Mouse (Mus musculus) ES-Bruce4 (cell line): Measurements from ENCODE around the gene Ruvbl1. TPM values are rescaled to one million over a fixed set of nuclear protein-coding genes. Genes with fewer than 3 reads are reported as not detected.

Experiments
- H3K27ac ChIP-seq: 2 replicates; pipeline ENCODE4 v1.5.1; 2012; ENCODE audit warnings: low read length, inconsistent platforms; ENCODE audit not compliant: insufficient read depth
- H3K27me3 ChIP-seq: 2 replicates; pipeline ENCODE4 v1.6.1; 2012; ENCODE audit warnings: mild to moderate bottlenecking, low read length, inconsistent platforms; ENCODE audit not compliant: control insufficient read depth, poor library complexity, insufficient read depth, severe bottlenecking
- H3K36me3 ChIP-seq: 2 replicates; pipeline ENCODE4 v1.6.1; 2012; ENCODE audit warnings: inconsistent platforms, mild to moderate bottlenecking, low read length, moderate library complexity; ENCODE audit not compliant: control insufficient read depth, poor library complexity, insufficient read depth, severe bottlenecking
- H3K4me1 ChIP-seq: one replicate; pipeline ENCODE4 v1.8.1; 2011; ENCODE audit warnings: low read length; ENCODE audit not compliant: control insufficient read depth, insufficient read depth
- H3K4me3 ChIP-seq: 2 replicates; pipeline ENCODE4 v1.5.1; 2011; ENCODE audit warnings: low read depth, mild to moderate bottlenecking, low read length
- H3K9ac ChIP-seq: 2 replicates; pipeline ENCODE4 v1.6.1; 2012; ENCODE audit warnings: low read depth, mild to moderate bottlenecking, inconsistent platforms; ENCODE audit not compliant: poor library complexity, severe bottlenecking
- H3K9me3 ChIP-seq: replicated peaks from 2 replicates; pipeline ENCODE4 v1.6.1; 2012; ENCODE audit warnings: mild to moderate bottlenecking, low read length, inconsistent platforms; ENCODE audit not compliant: control insufficient read depth, poor library complexity, insufficient read depth, severe bottlenecking
- CTCF ChIP-seq: IDR thresholded peaks from one replicate; pipeline ENCODE4 v1.8.1; 2011; ENCODE audit warnings: low read depth, low read length
- EP300 ChIP-seq: IDR thresholded peaks from 2 replicates; pipeline ENCODE4 v1.6.1; 2011; ENCODE audit warnings: low read depth, low read length; ENCODE audit not compliant: insufficient read depth
- POLR2A ChIP-seq: IDR thresholded peaks from one replicate; pipeline ENCODE4 v1.8.1; 2011; ENCODE audit warnings: low read length; ENCODE audit not compliant: insufficient read depth
- polyA plus RNA-seq: library from polyadenylated mRNA; stranded (reverse); fragments of >200 nt; gene quantifications from 2 replicates; pipeline ENCODE4 v1.2.4, GENCODE M21; 2011; ENCODE audit warnings: low read depth; ENCODE audit not compliant: missing spikeins, insufficient read depth, insufficient read length

Ruvbl1 gene
- polyA plus RNA-seq, 1 experiment, result 102 TPM

DNA sequence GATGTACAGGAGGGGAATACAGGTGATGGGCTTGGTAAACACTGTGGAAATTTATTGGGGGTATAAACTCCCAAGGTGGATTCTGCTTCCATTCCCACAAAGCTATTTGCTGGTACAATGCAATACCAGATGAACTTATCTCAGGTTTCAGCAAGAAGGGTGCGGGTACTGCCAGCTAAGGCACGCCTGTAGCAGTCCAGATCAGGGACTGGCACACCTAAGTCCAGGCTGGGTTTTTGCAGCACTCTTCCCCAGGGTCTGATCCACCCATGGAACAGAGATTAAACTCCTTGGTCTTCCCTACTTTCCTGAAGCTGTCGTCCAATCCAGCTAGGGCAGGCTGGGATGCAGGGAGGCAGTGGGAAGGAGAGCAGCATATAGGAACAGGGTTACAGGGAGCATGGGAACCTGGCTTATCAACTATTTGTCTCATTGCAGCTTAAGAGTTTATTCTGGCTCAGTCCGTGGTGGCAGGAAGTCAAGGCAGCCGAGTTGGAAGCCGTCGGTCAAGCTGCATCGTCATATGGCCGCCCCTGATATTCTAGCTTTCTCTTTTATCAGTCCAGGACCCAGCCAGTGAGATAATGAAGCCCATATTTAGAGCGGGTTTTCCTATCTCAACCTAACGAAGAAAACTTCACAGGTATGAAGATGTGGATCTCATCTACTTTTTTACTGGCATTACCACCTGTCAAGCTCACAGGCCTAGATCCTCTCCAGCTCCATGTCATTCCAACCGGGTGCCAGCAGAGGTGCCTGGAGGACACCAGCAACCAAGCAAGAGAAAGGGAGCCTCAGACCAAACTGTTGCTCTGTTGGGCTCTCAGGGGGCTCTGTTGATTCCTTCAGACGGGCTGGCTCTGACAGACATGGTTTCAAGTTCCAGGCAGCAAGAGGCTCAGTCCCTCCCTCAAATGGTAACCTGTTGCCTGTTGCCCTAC, 37.1 kb downstream of the Ruvbl1 start:
- TF ChIP-seq CTCF (no peak), EP300 (no peak), POLR2A (no peak)
- Histone ChIP-seq H3K27ac (no peak overlapping the region), H3K9me3 (no peaks in the 10 kb centered on the region), H3K27me3 (no peaks in the 10 kb centered on the region), H3K36me3 (peaks cover 29% of the 10 kb centered on the region), H3K4me1 (no peaks in the 10 kb centered on the region), H3K4me3 (no peak overlapping the region), H3K9ac (no peak overlapping the region)

DNA sequence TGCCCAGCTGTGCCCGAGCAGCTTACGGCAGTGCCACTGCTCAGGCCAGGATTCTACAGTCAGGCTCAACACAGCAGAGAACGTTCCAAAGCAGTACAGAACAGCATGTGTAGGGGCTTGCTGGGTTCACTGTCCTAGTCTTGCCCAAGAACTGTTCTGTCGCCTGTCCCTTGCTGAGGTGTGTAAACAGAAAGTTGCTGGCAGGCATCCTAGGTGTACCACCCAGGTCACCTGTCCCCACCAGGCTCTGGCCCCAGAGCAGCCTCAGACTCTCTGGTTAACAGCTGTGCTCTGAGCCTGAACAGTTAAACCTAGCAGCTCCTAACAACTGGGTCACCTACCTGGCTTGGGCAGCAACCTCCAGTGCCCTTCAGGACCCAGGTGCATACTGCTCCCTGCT, 37.8 kb downstream of the Ruvbl1 start:
- Histone ChIP-seq H3K4me3 (no peak overlapping the region), H3K36me3 (peaks cover 36% of the 10 kb centered on the region), H3K27ac (no peak overlapping the region), H3K27me3 (no peaks in the 10 kb centered on the region), H3K4me1 (no peaks in the 10 kb centered on the region), H3K9me3 (no peaks in the 10 kb centered on the region), H3K9ac (no peak overlapping the region)
- TF ChIP-seq EP300 (no peak), POLR2A (no peak), CTCF (no peak)

DNA sequence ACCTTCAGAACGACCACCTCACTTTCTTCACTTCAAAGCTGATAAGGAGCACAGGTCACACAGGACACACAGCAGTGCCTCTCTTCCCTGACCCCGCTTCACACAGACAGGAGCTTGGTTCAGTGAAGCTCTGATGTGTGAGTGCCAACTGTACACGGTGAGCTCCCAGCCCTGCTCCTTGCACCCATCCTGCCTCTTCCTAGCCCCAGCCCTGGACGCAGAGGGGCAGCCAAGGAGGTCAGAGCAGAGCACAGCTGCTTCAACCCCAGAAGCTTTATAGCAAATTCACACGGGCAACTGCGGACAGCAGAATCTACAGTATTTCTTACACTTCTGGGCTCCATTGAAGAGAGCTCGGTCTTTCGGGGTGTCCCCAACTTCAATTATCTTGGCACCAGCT, 48.8 kb downstream of the Ruvbl1 start:
- Histone ChIP-seq H3K4me1 (no peaks in the 10 kb centered on the region), H3K9ac (no peak overlapping the region), H3K27ac (no peak overlapping the region), H3K9me3 (no peaks in the 10 kb centered on the region), H3K36me3 (peaks cover 42% of the 10 kb centered on the region), H3K4me3 (no peak overlapping the region), H3K27me3 (no peaks in the 10 kb centered on the region)
- no peak for TF ChIP-seq POLR2A
- no peak for TF ChIP-seq CTCF
- TF ChIP-seq EP300, result no peak

DNA sequence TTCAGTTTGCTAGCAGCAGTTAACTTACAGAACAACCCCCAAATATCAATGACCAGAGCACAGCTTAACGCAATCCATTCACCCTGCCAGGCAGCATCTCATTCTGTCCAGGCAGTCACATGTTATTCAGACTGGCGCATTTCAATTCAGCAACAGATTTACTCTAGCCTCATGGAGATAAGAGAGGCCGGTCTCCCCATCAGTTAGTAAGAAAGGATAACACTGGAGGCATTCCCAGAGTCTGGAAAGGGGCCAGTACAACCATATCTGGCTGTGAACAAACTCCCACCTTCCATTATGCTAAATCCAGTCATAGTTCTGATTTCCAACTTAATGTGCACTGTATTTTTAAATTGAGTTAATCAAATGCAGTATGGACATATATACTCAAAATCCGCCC, 49.3 kb downstream of the Ruvbl1 start:
- no peak overlapping the region for H3K4me3 ChIP-seq
- H3K9ac ChIP-seq, result no peak overlapping the region
- H3K4me1 ChIP-seq, result no peaks in the 10 kb centered on the region
- no peaks in the 10 kb centered on the region for H3K9me3 ChIP-seq
- H3K27me3 ChIP-seq, result no peaks in the 10 kb centered on the region
- no peak for TF ChIP-seq CTCF
- TF ChIP-seq EP300, result no peak
- TF ChIP-seq POLR2A, result no peak
- no peak overlapping the region for H3K27ac ChIP-seq
- peaks cover 42% of the 10 kb centered on the region for H3K36me3 ChIP-seq

DNA sequence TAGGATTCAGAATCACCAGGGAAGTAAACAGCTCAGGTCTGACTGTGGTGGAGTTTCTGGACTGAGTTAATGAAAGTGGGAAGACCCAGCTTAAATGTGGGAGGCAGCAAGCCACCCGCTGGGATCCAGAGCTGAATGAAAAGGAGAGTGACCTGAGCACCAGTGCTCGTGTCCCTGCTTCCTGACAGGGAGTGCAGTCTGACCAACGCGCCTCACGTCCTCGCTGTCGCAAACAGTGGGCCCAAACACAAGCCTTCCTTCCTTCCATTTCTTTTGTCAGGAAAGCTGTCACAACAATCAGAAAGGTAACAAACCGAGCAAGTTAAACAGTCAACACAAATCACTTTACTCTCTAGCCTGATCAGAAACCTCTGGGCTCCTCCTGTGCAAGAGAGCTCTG, 50.8 kb downstream of the Ruvbl1 start:
- Histone ChIP-seq H3K9ac (no peak overlapping the region), H3K4me1 (no peaks in the 10 kb centered on the region), H3K36me3 (peaks cover 40% of the 10 kb centered on the region), H3K27me3 (no peaks in the 10 kb centered on the region), H3K9me3 (no peaks in the 10 kb centered on the region), H3K27ac (no peak overlapping the region), H3K4me3 (no peak overlapping the region)
- no peak for TF ChIP-seq POLR2A
- TF ChIP-seq EP300, result no peak
- no peak for TF ChIP-seq CTCF

DNA sequence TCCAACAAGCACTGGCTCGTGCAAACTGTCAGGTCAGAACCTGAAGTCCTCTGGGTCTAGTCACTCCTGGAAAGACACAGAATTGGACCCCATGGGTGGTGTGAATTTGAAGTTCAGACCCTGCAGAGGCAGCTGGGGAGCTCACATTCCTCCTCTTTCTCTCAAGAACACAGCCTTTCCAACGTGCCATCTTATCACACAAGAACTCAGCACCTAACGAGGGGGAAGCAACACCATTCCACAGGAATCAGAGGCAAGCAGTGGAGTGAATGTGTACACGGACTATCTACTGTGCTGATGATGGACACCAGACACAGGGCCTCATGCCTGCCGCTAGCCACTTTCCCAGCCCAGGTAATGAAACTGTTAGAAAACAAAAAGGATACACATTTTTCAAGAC, 51.5 kb downstream of the Ruvbl1 start:
- Histone ChIP-seq H3K4me1 (no peaks in the 10 kb centered on the region), H3K36me3 (peaks cover 35% of the 10 kb centered on the region), H3K9ac (no peak overlapping the region), H3K9me3 (no peaks in the 10 kb centered on the region), H3K27ac (no peak overlapping the region), H3K4me3 (no peak overlapping the region), H3K27me3 (no peaks in the 10 kb centered on the region)
- TF ChIP-seq POLR2A (no peak), EP300 (no peak), CTCF (no peak)
